Mouse (Mus musculus) macrophage (primary cell): ENCODE data around the gene Slc35a2. TPM values are rescaled to one million over a fixed set of nuclear protein-coding genes. Genes with fewer than 3 reads are reported as not detected.
"Not testable (repeated sequence)": the region's sequence is repeated elsewhere in the genome, so short reads cannot be mapped to it uniquely, and the experiment has no call there.

Experiments
- H3K27ac ChIP-seq: fragments of 350-480 bp; formaldehyde crosslinking; 2 replicates; pipeline ENCODE4 v1.9.0; 2021
- H3K36me3 ChIP-seq: fragments of 350-480 bp; formaldehyde crosslinking; 2 replicates; pipeline ENCODE4 v1.9.0; 2021; ENCODE audit errors: inconsistent target
- H3K4me3 ChIP-seq: fragments of 350-480 bp; formaldehyde crosslinking; 2 replicates; pipeline ENCODE4 v1.9.0; 2021; ENCODE audit errors: inconsistent target
- H3K79me2 ChIP-seq: fragments of 350-480 bp; formaldehyde crosslinking; 2 replicates; pipeline ENCODE4 v1.9.0; 2021; ENCODE audit errors: inconsistent target
- WGBS: methylation state at CpG from one replicate; pipeline ENCODE4 v1.1.7; 2026; ENCODE audit warnings: inconsistent platforms; ENCODE audit not compliant: missing documents; 5-methylcytosine and 5-hydroxymethylcytosine counted together
- polyA plus RNA-seq: library from polyadenylated mRNA; stranded (reverse); fragments of 250-400 nt; gene quantifications from 3 replicates; pipeline ENCODE4 v1.2.4, GENCODE M21; 2018; ENCODE audit warnings: inconsistent platforms

Slc35a2 gene
- polyA plus RNA-seq, 1 experiment from 2014 or later: 10.3 TPM

DNA sequence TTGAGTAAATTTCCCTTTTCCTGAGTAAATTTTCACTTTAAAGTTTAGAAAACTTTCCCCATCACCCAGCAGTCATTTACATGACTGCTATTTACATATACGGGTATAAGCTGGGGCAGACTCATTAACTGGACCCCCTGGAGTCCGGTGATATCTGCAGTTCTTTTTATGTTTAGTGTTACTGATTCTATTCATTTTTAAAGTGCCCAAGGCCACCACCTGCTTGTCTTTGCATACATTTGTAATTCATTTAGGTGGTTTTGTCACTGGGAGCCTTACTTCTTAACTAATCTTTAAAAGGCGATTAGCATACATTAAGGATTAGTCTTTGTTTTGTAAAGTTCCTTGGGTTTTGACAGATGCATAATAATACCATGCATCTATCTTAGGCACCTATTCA lies 14.0 kb upstream of the Slc35a2 start:
- peaks cover 22% of the 10 kb centered on the region for H3K79me2 ChIP-seq
- H3K4me3 ChIP-seq: no peak overlapping the region
- no peaks in the 10 kb centered on the region; the same call in 1 of the 2 replicates for H3K36me3 ChIP-seq
- WGBS: 68% methylated on average over 3 of the region's 3 CpGs
- no peak overlapping the region for H3K27ac ChIP-seq

DNA sequence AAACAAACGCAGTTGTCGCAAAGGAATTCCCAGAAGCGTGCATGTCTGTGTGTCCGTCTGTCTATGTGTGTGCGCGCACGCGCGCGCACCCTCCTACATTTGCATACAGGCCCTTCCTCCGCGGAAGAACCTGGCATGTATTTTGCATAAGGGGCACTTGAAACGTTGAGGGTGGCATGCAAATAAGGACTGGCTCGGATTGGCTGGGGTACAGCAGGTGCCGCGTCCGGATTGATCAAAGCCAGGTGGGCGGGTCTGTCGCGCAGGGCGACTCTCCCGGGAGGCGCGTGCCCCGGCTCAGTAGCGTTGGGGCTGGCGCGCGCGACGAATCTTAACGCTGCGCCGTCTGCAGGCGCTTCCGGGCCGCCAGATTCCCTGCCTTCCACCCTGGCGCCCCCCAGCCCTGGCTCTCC lies 5.8 kb upstream of the Slc35a2 start, which contains the start of gene Pim2:
Pim2 (plus strand) TSS at position 256 of the 413 bp plus-strand sequence.
- Histone ChIP-seq H3K36me3 (no peaks in the 10 kb centered on the region), H3K27ac (no peak within 1 kb of the TSS), H3K4me3 (peak within 1 kb of the TSS; percentile 31), H3K79me2 (no peaks in the 10 kb centered on the region)
- 20% methylated on average over 38 of the region's 38 CpGs for WGBS

DNA sequence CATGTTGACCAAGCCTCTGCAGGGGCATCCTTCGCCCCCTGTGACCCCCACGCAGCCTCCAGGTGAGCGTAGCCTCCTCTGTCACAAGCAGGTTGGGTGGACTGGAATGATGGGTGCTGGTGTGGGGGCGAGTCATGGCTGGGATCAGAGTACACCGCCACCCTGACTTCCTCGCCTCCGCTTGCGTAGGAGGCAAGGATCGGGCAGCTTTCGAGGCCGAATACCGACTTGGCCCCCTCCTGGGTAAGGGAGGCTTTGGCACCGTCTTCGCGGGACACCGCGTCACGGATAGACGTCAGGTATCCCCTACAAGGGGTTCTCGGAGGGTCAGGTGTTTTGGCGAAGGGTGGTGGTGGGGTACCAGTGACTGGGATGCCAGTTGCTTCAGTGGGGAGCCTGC lies 5.3 kb upstream of the Slc35a2 start:
- 37% methylated on average over 18 of the region's 21 CpGs for WGBS
- no peaks in the 10 kb centered on the region for H3K79me2 ChIP-seq
- no peak overlapping the region for H3K27ac ChIP-seq
- H3K4me3 ChIP-seq: peak overlapping the region; percentile 31
- H3K36me3 ChIP-seq: no peaks in the 10 kb centered on the region

DNA sequence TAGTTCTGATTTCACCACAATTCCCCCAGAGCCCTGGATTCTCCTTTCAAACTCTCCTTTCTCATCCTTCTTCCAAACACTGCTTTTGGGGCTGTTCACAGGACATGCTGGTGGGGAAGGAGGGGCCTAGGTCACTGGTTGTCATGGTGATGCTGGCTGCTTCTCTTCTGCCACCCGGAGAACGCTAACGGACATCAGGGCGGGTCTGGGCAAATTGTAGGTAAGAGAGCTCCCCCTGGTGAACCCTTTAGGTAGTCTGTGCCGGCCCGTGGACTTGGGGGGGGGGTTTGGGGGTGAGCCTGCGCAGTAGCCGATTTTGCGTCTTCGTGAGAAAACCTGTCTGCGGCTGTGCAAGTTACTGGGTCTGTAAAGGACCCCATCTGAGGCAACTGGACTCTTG lies 4.0 kb upstream of the Slc35a2 start:
- Histone ChIP-seq H3K79me2 (peaks cover 5% of the 10 kb centered on the region), H3K4me3 (no peak overlapping the region), H3K27ac (no peak overlapping the region), H3K36me3 (no peaks in the 10 kb centered on the region)
- 12% methylated on average over 8 of the region's 11 CpGs for WGBS

DNA sequence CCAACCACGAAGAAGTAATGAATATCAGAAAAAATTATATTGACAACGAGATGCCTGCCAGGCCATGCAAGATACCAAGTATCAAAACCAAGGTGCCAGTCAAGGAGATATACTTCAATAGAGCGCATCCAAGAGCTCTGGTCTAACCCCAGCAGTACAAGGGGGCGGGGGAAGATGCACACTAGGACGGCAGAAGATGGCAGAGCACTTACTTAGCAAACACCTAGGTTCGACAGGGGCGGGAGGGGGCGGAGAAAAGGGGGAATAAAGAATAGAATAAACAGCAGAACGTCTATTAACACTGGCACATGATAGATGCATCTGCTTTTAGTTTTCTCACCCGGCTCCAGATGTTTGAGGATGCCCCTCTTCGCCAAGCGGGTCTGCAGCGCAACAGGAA lies 14.4 kb downstream of the Slc35a2 start:
- Histone ChIP-seq H3K36me3 (no peaks in the 10 kb centered on the region), H3K4me3 (peak overlapping the region; percentile 51), H3K27ac (peak overlapping the region; percentile 74), H3K79me2 (peaks cover 11% of the 10 kb centered on the region; the same call in 1 of the 2 replicates)
- 37% methylated on average over 13 of the region's 13 CpGs for WGBS

DNA sequence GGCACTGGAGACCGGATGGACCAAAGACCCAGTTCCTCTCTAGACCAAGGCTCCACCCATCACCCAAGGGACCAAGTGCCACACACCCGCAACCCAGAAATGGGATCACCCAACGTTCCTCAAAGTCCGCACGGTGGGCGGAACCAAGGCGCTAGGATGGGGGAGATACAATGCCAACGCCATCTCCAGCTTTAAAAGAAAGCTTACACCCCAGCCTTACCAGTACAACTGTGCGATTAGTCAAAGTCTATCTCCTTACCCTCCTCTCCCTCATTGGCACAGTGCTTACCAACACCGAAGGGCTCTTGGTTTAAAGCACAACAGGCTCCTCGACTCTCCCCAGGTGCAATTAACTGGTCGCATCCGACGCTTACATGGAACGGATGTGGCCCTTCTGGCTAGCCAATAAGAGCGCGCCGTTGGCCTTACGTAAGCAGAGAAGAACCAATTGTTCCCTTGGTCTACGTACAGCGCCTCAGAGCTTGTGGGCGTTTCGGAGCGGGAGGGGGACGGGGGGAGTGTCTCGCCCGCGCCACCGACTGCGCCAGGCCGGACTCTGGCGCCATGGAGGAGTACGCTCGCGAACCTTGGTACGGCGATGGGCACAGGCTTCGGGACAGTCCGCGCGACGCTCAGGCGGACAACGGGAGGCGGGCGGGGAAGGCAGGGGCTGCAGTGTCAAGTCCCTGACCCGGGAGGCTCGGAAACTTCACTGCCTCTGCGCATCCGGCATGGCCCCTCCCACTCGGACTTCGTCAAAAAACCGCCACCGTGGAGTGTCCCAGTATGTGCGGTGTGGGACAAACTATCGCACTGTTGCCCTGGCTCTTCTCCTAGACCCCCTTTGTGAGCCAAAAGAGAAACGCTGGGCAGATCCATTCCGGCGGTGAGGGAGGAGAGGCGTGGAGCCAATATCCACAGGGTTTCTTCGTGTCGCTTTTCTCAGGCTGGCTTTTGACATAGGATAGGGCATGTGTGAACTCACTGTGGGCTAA lies 15.3 kb downstream of the Slc35a2 start, which contains the start of the genes Pqbp1 and Timm17b:
Pqbp1 (minus strand) TSS at position 390 of the 995 bp plus-strand sequence.
Timm17b (plus strand) TSS at position 478 of the 995 bp plus-strand sequence.
- peak within 1 kb of the TSS; percentile 51 for H3K4me3 ChIP-seq
- H3K79me2 ChIP-seq: peaks cover 11% of the 10 kb centered on the region; the same call in 1 of the 2 replicates
- 21% methylated on average over 51 of the region's 62 CpGs for WGBS
- H3K27ac ChIP-seq: peak within 1 kb of the TSS; percentile 74
- H3K36me3 ChIP-seq: no peaks in the 10 kb centered on the region

DNA sequence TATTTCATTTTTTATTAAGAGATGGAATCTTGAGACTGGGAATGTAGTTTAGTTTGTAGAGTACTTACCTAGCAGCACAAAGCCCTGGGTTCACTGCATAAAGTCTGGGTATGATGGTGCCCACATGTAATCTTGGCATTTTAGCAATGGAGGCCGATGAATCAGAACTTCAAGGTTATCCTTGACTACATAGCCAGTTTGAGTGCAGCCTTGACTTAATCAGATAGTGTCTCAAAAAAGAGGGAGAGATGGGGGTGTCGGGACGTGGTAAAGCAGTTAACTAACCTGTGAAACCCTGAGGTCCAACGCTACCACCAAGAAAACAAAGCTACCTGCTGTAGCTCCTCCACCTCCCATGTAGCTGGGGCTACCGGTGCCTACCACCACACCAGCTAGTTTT lies 20.6 kb downstream of the Slc35a2 start:
- H3K79me2 ChIP-seq: no peaks in the 10 kb centered on the region; the same call in 1 of the 2 replicates
- H3K27ac ChIP-seq: no peak overlapping the region
- WGBS: 84% methylated on average over 5 of the region's 5 CpGs
- H3K36me3 ChIP-seq: no peaks in the 10 kb centered on the region
- no peak overlapping the region for H3K4me3 ChIP-seq

DNA sequence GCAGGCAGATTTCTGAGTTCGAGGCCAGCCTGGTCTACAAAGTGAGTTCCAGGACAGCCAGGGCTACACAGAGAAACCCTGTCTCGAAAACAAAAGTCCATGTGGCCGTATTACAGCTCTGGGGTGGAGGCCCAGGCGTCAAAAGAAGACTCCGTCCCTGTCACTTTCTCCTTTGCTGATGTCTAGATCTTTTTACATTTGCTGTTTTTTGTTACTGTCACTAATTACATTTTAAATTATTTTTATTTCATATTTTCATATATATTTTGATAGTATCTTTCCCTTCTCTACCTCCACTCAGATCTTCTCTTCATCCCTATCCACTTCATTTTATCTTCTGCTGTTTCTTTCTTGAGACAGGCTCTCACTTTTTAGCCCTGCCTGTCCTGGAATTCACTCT lies 23.9 kb downstream of the Slc35a2 start, which contains the start of gene Gm10491:
Gm10491 (minus strand) TSS at position 101 of the 400 bp plus-strand sequence.
- Histone ChIP-seq H3K27ac (no peak within 1 kb of the TSS), H3K4me3 (no peak within 1 kb of the TSS), H3K36me3 (no peaks in the 10 kb centered on the region), H3K79me2 (no peaks in the 10 kb centered on the region)
- WGBS: 87% methylated on average over 4 of the region's 5 CpGs

DNA sequence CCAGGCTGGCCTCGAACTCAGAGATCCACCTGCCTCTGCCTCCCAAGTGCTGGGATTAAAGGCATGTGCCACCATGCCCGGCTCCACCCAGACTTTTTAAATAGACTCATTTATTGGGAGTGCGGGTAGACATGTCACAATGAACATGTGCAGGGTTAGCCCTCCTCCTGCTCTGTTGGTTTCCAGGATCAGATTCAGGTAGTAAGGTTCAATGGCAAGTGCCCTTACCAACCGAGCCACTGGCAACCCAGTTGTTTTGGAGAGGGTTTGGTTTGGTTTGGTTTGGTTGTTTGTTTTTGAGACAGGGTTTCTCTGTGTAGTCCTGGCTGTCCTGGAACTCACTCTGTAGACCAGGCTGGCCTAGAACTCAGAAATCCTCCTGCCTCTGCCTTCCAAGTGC lies 25.4 kb downstream of the Slc35a2 start, which contains the start of gene Gm10490:
Gm10490 (plus strand) TSS at position 301 of the 400 bp plus-strand sequence.
- H3K36me3 ChIP-seq, H3K4me3 ChIP-seq, H3K27ac ChIP-seq, H3K79me2 ChIP-seq: not testable (repeated sequence)
- 90% methylated on average over 3 of the region's 4 CpGs for WGBS

DNA sequence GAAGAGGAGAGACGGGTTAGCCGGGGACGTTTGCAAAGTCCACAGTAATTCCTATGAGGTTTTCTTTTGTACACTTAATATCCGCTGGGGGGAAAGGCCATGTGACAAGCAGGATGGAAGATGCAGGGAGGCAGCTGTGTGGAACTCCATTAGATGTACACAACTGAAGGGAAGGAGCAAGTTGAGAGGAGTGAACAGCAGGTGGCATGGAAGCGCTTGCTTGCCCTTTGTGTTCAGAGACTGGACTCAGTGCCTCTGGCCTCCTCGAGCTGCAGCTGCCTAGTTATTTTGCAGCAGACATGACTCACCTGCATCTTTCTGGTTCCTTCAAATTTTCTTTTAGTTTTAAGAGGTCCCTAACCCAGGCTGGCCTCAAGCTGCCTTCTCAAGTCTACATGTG lies 26.6 kb downstream of the Slc35a2 start:
- H3K36me3 ChIP-seq: no peaks in the 10 kb centered on the region
- WGBS: 74% methylated on average over 6 of the region's 6 CpGs
- no peak overlapping the region for H3K27ac ChIP-seq
- H3K4me3 ChIP-seq: no peak overlapping the region
- no peaks in the 10 kb centered on the region for H3K79me2 ChIP-seq

DNA sequence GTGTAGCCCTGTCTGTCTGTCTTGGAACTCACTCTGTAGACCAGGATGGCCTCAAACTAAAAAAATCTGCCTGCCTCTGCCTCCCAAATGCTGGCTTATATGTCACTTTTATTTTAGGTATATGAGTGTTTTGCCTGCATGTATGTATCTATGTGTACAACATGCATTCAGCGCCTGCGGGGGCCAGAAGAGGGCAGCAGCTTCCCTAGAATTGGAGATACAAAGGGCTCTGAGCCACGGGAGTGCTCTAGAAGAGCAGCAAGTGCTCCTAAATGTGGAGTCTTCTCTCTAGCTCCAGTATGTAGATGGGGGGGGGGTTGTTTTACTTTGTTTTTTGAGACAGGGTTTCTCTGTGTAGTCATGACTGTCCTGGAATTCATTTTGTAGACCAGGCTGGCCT lies 31.8 kb downstream of the Slc35a2 start:
- WGBS: 0% methylated on average over 2 of the region's 3 CpGs
- not testable (repeated sequence) for H3K4me3 ChIP-seq, H3K79me2 ChIP-seq, H3K36me3 ChIP-seq, H3K27ac ChIP-seq

DNA sequence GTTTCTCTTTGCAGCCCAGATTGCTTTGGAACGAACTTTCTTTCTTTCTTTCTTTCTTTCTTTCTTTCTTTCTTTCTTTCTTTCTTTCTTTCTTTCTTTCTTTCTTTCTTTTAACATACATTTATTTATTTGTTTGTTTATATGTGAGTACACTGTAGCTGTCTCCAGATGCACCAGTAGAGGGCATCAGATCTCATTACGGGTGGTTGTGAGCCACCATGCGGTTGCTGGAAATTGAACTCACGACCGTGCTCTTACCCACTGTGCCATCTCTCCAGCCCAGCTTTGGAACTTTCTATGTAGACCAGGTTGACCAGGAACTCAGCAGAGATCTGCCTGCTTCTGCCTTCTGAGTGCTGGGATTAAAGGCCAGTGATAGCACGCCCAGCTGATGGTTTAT lies 34.1 kb downstream of the Slc35a2 start:
- 62% methylated on average over 6 of the region's 6 CpGs for WGBS
- not testable (repeated sequence) for H3K27ac ChIP-seq, H3K79me2 ChIP-seq, H3K36me3 ChIP-seq, H3K4me3 ChIP-seq

DNA sequence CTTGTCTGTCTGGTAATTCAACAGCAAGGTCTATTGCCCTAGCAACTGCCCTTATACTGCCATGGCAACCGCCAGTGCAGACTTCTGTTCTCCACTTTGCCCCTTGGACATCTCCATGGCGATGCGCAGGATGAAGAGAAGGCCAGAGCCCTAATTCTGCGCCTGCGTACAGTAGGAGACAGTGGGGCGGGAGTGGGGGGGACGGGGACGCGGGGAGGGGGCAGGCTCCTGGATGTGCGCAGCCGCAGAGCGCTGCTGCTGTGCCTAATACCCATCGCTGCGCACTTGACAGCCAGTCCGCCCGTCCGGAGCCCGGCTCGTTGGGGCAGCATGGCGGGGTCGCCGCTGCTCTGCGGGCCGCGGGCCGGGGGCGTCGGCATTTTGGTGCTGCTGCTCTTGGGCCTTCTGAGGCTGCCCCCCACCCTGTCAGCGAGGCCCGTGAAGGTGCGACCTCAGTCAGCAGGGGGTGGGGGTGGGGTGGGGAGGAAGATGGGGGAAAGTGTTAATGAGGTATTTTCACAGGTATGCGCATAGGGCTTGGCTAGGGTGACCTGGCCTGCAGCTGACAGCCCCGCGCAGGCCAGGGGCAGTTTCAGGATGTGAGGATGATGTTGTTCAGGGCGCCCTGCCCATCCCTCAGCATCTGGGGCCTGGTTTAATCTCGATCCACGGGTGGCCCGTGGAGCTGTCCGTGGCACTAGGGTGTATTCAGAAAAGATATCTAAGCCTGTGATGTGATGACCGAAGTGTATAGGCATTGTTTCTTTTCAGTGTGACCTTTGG lies 36.0 kb downstream of the Slc35a2 start, which contains the start of gene Pcsk1n:
Pcsk1n (plus strand) TSS at position 222 of the 783 bp plus-strand sequence.
- Histone ChIP-seq H3K4me3 (no peak within 1 kb of the TSS), H3K36me3 (no peaks in the 10 kb centered on the region), H3K27ac (no peak within 1 kb of the TSS), H3K79me2 (no peaks in the 10 kb centered on the region)
- WGBS: 27% methylated on average over 26 of the region's 40 CpGs

DNA sequence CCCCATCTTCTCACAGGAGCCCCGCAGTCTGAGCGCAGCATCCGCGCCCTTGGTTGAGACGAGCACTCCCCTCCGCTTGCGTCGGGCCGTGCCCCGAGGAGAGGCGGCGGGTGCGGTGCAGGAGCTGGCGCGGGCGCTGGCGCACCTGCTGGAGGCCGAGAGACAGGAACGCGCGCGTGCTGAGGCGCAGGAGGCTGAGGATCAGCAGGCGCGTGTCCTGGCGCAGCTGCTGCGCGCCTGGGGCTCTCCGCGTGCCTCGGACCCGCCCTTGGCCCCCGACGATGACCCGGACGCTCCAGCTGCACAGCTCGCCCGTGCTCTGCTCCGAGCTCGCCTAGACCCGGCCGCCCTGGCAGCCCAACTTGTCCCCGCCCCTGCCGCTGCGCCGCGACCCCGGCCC lies 38.2 kb downstream of the Slc35a2 start:
- WGBS: 26% methylated on average over 30 of the region's 48 CpGs
- no peak overlapping the region for H3K27ac ChIP-seq
- H3K4me3 ChIP-seq: no peak overlapping the region
- no peaks in the 10 kb centered on the region for H3K79me2 ChIP-seq
- H3K36me3 ChIP-seq: no peaks in the 10 kb centered on the region
